Mouse (Mus musculus) kidney, adult 2 months (tissue): ENCODE measurements around the gene Gm9857. TPM values are rescaled to one million over a fixed set of nuclear protein-coding genes. Genes with fewer than 3 reads are reported as not detected.

Experiments
- DNase-seq: peaks from one replicate; pipeline ENCODE4 v3.0.0; 2021
- H3K27ac ChIP-seq: fragments of 200-500 bp; 2 replicates; pipeline ENCODE4 v1.5.1; 2012; ENCODE audit warnings: low read depth, low read length, control low read depth, inconsistent platforms; ENCODE audit not compliant: insufficient read depth
- H3K27me3 ChIP-seq: fragments of 200-500 bp; replicated peaks from 2 replicates; pipeline ENCODE4 v1.6.1; 2012; ENCODE audit warnings: mild to moderate bottlenecking, moderate library complexity, low read length, inconsistent platforms; ENCODE audit not compliant: control insufficient read depth, insufficient read depth
- H3K36me3 ChIP-seq: fragments of 200-500 bp; 2 replicates; pipeline ENCODE4 v1.6.1; 2012; ENCODE audit warnings: mild to moderate bottlenecking, moderate library complexity, low read length, inconsistent platforms; ENCODE audit not compliant: control insufficient read depth, insufficient read depth
- H3K4me1 ChIP-seq: fragments of 200-500 bp; 2 replicates; pipeline ENCODE4 v1.6.1; 2011; ENCODE audit warnings: low read length; ENCODE audit not compliant: control insufficient read depth, insufficient read depth
- H3K4me3 ChIP-seq: fragments of 200-500 bp; 2 replicates; pipeline ENCODE4 v1.5.1; 2011; ENCODE audit warnings: mild to moderate bottlenecking, low read depth, low read length, control low read depth; ENCODE audit not compliant: insufficient read depth
- CTCF ChIP-seq: fragments of 200-500 bp; conservative IDR thresholded peaks from 2 replicates; pipeline ENCODE4 v1.5.1; 2011; ENCODE audit warnings: low read depth, mild to moderate bottlenecking, control low read depth, low read length, moderate library complexity, mixed read lengths; ENCODE audit not compliant: insufficient read depth, insufficient read length
- POLR2A ChIP-seq: fragments of 200-500 bp; IDR thresholded peaks from one replicate; pipeline ENCODE4 v1.6.1; 2011; ENCODE audit warnings: low read depth, low read length, control low read depth
- WGBS: fragments of 180-500 bp; shearing (Covaris S2); methylation state at CpG from one replicate; pipeline ENCODE4 v1.1.7; 2018; 5-methylcytosine and 5-hydroxymethylcytosine counted together
- polyA plus RNA-seq: library from polyadenylated mRNA; depleted of rRNA; stranded (reverse); fragments of >200 nt; gene quantifications from 2 replicates; pipeline ENCODE4 v1.2.3, GENCODE M21; 2012; rRNA removed

Gm9857 gene
- polyA plus RNA-seq = 0.31 and 0.38 TPM in 2 replicates

GRCm38 (mm10) chr3:108940001-108940633 is at the start of gene Gm9857:
TSS of gene Gm9857 (minus strand) at chr3:108940445.
- WGBS = 66% methylated on average over 59 of the region's 59 CpGs
- Histone ChIP-seq H3K27ac (no peak within 1 kb of the TSS), H3K27me3 (no peaks in the 10 kb centered on the region), H3K36me3 (no peaks in the 10 kb centered on the region), H3K4me3 (peak within 1 kb of the TSS; percentile 40; the same call in 1 of the 2 replicates), H3K4me1 (no peaks in the 10 kb centered on the region; the same call in 1 of the 2 replicates)
- no peak for DNase-seq
- no peak for TF ChIP-seq POLR2A

DNA sequence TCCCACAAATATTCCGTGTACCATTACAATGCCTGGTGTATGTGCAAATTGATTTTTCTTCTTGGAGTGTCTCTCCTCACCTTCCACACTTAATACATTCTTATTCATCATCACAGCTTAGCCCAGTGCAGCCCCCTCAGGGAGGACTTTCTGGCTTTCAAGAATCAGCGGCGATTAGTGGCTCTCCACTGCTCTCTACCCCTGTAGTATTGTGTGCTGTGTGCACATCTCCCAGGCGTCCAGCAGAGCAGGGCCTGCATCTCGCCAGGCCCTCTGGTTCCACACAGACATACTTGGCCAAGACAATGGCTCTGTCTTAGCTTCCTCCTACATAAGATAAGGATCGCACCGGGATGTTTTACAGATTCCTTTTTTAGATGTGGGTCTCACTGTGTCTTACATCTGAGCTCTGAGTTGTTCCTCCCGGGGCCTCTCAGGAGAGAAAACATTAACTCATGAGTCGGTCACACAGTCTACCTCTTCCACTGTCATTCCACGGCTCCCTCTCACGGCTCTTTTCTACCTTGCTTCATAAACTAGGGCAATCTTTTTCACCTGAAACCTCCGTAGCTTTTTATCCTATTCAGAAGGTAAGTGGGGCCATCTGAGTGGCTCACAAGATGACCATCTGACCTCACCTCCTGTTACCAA is 46.9 kb upstream of the Gm9857 start:
- no peak for TF ChIP-seq CTCF
- WGBS = 67% methylated on average over 12 of the region's 12 CpGs

GRCm38 (mm10) chr3:108986534-108986933 is 46.3 kb upstream of the Gm9857 start:
- no peak for DNase-seq
- Histone ChIP-seq H3K4me1 (peaks cover 7% of the 10 kb centered on the region; the same call in 1 of the 2 replicates), H3K36me3 (no peaks in the 10 kb centered on the region), H3K4me3 (no peak overlapping the region), H3K27me3 (no peaks in the 10 kb centered on the region), H3K27ac (no peak overlapping the region)
- WGBS = 81% methylated on average over 1 of the region's 1 CpGs
- TF ChIP-seq POLR2A = no peak
- no peak for TF ChIP-seq CTCF

More for the DNA sequence above, 46.9 kb upstream of the Gm9857 start:
- H3K27me3 ChIP-seq = no peaks in the 10 kb centered on the region
- no peak for DNase-seq
- H3K4me1 ChIP-seq = peaks cover 7% of the 10 kb centered on the region; the same call in 1 of the 2 replicates
- H3K4me3 ChIP-seq = no peak overlapping the region
- no peaks in the 10 kb centered on the region for H3K36me3 ChIP-seq
- no peak overlapping the region for H3K27ac ChIP-seq

GRCm38 (mm10) chr3:108983989-108984388 is 43.7 kb upstream of the Gm9857 start:
- TF ChIP-seq POLR2A = no peak
- TF ChIP-seq CTCF = no peak
- Histone ChIP-seq H3K36me3 (no peaks in the 10 kb centered on the region), H3K27ac (no peak overlapping the region), H3K27me3 (no peaks in the 10 kb centered on the region), H3K4me3 (no peak overlapping the region), H3K4me1 (peaks cover 6% of the 10 kb centered on the region)
- WGBS = 74% methylated on average over 5 of the region's 5 CpGs
- DNase-seq = no peak

- Histone ChIP-seq H3K27me3 (no peaks in the 10 kb centered on the region), H3K4me1 (peaks cover 10% of the 10 kb centered on the region), H3K36me3 (no peaks in the 10 kb centered on the region), H3K27ac (no peak overlapping the region), H3K4me3 (no peak overlapping the region)
- DNase-seq = no peak
- TF ChIP-seq POLR2A = no peak
- no peak for TF ChIP-seq CTCF
- WGBS = 84% methylated on average over 6 of the region's 6 CpGs
Observed at GRCm38 (mm10) chr3:108981946-108982345, 41.7 kb upstream of the Gm9857 start.

GRCm38 (mm10) chr3:108977340-108978030 is 37.2 kb upstream of the Gm9857 start:
- Histone ChIP-seq H3K27me3 (no peaks in the 10 kb centered on the region), H3K4me3 (no peak overlapping the region), H3K27ac (no peak overlapping the region), H3K4me1 (peaks cover 10% of the 10 kb centered on the region), H3K36me3 (no peaks in the 10 kb centered on the region)
- 94% methylated on average over 13 of the region's 13 CpGs for WGBS
- peak; percentile 50 for TF ChIP-seq CTCF
- TF ChIP-seq POLR2A = no peak
- DNase-seq = peak; percentile 40

GRCm38 (mm10) chr3:108974920-108975485 is 34.8 kb upstream of the Gm9857 start:
- no peaks in the 10 kb centered on the region for H3K27me3 ChIP-seq
- H3K4me1 ChIP-seq = peaks cover 10% of the 10 kb centered on the region
- no peak overlapping the region for H3K4me3 ChIP-seq
- TF ChIP-seq POLR2A (no peak), CTCF (no peak)
- WGBS = 62% methylated on average over 15 of the region's 15 CpGs
- H3K27ac ChIP-seq = no peak overlapping the region
- no peak for DNase-seq
- H3K36me3 ChIP-seq = no peaks in the 10 kb centered on the region
